Mouse (Mus musculus) heart, postnatal 0 days (tissue): ENCODE data around the gene Urb1. TPM values are rescaled to one million over a fixed set of nuclear protein-coding genes. Genes with fewer than 3 reads are reported as not detected.

Source experiments
- ATAC-seq: fragments of 200-750 bp; cut with Nextera tagmentation; 2 replicates; pipeline ENCODE4 v1.8.0; 2017; ENCODE audit warnings: low read depth, moderate number of reproducible peaks, moderate library complexity; ENCODE audit not compliant: insufficient read depth
- DNase-seq: peaks from one replicate; pipeline ENCODE4 v3.0.0-alpha.2; 2016; ENCODE audit warnings: low spot score
- H3K27ac ChIP-seq: fragments of 300-500 bp; sonication (generic); 2 replicates; pipeline ENCODE4 v1.5.1; 2014; ENCODE audit warnings: low read depth, mild to moderate bottlenecking
- H3K27me3 ChIP-seq: fragments of 300-500 bp; sonication (generic); 2 replicates; pipeline ENCODE4 v1.6.1; 2014; ENCODE audit warnings: low read length, mixed read lengths; ENCODE audit not compliant: control insufficient read depth, insufficient read depth
- H3K36me3 ChIP-seq: fragments of 300-500 bp; sonication (generic); replicated peaks from 2 replicates; pipeline ENCODE4 v1.6.1; 2014; ENCODE audit warnings: low read length, mixed read lengths; ENCODE audit not compliant: control insufficient read depth, insufficient read depth
- H3K4me1 ChIP-seq: fragments of 300-500 bp; sonication (generic); 2 replicates; pipeline ENCODE4 v1.6.1; 2014; ENCODE audit warnings: antibody characterized with exemption; ENCODE audit not compliant: control insufficient read depth, insufficient read depth
- H3K4me2 ChIP-seq: fragments of 300-500 bp; sonication (generic); 2 replicates; pipeline ENCODE4 v1.6.1; 2014; ENCODE audit warnings: low read depth, mild to moderate bottlenecking, low read length, moderate library complexity
- H3K4me3 ChIP-seq: fragments of 300-500 bp; sonication (generic); 2 replicates; pipeline ENCODE4 v1.5.1; 2014; ENCODE audit warnings: low read depth, low read length
- H3K9ac ChIP-seq: fragments of 300-500 bp; sonication (generic); replicated peaks from 2 replicates; pipeline ENCODE4 v1.6.1; 2014; ENCODE audit warnings: low read depth, low read length, mixed read lengths
- H3K9me3 ChIP-seq: fragments of 300-500 bp; sonication (generic); replicated peaks from 2 replicates; pipeline ENCODE4 v1.6.1; 2016; ENCODE audit warnings: low read length; ENCODE audit not compliant: control insufficient read depth
- CTCF ChIP-seq: IDR thresholded peaks from 2 replicates; pipeline ENCODE4 v1.5.1; 2016; ENCODE audit warnings: antibody characterized with exemption, control low read depth, low read depth
- EP300 ChIP-seq: IDR thresholded peaks from 2 replicates; pipeline ENCODE4 v1.6.1; 2016; ENCODE audit warnings: antibody characterized with exemption, low read depth
- WGBS: fragments of 180-500 bp; shearing (Covaris S2); extraction: QIAGEN DNeasy Blood & Tissue Kit; methylation state at CpG from one replicate; pipeline ENCODE4 v1.1.7; 2014; 5-methylcytosine and 5-hydroxymethylcytosine counted together
- polyA plus RNA-seq: library from polyadenylated mRNA; unstranded; fragments of >200 nt; fragmentation: Nextera tagmentation; extraction: Ambion mirVana; gene quantifications from 2 replicates; pipeline ENCODE4 v1.2.1, GENCODE M21; 2015
- total RNA-seq: library from RNA; depleted of rRNA; stranded (reverse); fragments of >200 nt; gene quantifications from 2 replicates; pipeline ENCODE4 v1.2.3, GENCODE M21; 2014; ENCODE audit warnings: low replicate concordance

The Urb1 gene
- total and polyA plus RNA-seq, 2 experiments from 2014 or later, result 3.0 to 8.7 TPM

DNA sequence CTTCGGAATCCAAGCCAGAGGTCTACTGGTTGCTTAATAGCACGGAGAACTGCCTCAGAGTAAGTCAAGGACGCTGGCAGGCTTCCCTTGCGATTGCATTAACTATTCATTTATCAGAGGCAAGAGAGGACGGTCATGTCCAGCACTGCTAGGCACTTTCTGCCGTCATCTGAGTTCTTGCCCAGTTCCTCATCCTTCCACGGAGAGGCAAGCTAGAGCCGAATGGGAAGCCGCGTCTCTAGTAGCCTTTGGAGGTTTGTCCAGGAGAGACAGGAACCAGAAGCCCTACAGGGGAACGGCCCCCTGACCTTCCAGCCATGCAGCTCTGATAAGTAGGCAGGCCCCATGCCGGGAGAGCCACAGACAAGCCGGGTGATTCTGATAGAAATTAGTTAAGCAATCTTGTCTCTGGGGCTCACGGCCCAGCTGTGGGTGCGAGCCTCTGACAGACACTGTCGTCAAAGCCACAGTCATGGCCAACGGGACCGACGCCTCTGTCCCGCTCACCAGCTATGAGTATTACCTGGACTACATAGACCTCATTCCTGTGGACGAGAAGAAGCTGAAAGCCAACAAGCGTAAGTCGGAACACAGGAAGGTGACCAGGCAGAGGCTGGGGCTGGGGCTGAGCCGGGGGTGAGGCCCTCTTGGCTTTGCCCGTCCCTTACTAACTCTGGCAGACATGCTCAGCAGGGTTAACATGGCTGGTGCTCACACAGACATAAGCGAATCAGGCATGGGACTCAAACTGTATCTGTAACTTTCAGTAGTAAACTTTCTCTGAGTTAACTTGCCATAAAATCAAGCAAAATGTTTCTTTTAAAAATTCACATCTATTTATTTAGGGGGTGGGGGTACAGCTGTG is 71.9 kb downstream of the Urb1 start, which contains the start of gene Mrap:
TSS of gene Mrap (plus strand) at position 116 of the 865 bp plus-strand sequence.
- H3K27ac ChIP-seq, result peak within 1 kb of the TSS; percentile 85
- peak within 1 kb of the TSS; percentile 67 for H3K4me2 ChIP-seq
- H3K27me3 ChIP-seq, result no peaks in the 10 kb centered on the region
- 0 out of 2 replicates have a peak, but pooled peaks cover 6% of the 10 kb centered on the region for H3K36me3 ChIP-seq
- 0 out of 2 replicates have a peak, but pooled peaks cover 3% of the 10 kb centered on the region for H3K4me1 ChIP-seq
- no peaks in the 10 kb centered on the region for H3K9me3 ChIP-seq
- DNase-seq (peak; percentile 94), ATAC-seq (peak; percentile 90)
- H3K9ac ChIP-seq, result peak within 1 kb of the TSS; percentile 56
- WGBS, result 16% methylated on average over 26 of the region's 26 CpGs
- peak; percentile 69 for TF ChIP-seq CTCF
- no peak for TF ChIP-seq EP300
- peak within 1 kb of the TSS; percentile 53 for H3K4me3 ChIP-seq

DNA sequence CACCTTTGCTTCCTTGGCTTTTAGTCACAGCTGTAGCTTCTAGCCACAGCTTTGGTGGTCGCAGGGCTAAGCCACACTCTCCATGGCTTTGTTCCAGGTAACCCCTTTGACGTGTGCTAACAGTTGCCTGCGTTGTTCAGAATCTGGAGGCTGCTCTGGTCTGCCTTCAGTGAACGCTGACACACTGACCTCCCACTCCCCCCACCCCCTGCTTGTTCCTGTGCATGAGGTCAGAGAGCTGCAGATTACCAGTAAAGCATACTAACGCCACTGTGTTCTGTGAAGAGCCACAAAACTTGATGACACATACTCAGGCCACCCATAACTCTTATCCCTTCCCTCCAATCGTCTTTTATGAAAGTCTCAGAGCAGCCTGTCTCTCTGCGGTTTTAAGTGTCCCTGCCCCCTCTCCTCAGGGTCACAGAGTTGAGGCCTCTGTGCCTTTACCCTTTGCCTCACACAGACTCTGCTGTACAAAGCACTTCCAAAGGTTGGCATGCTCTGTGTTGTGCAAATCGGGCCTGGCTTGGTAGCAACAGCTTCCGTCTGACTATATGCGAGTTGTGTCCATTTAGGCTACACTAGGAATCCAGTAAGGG is 73.4 kb downstream of the Urb1 start:
- no peak overlapping the region for H3K9ac ChIP-seq
- no peak overlapping the region for H3K4me2 ChIP-seq
- DNase-seq (no peak), ATAC-seq (no peak)
- H3K27ac ChIP-seq, result no peak overlapping the region
- 0 out of 2 replicates have a peak, but pooled peaks cover 3% of the 10 kb centered on the region for H3K4me1 ChIP-seq
- WGBS, result 42% methylated on average over 10 of the region's 10 CpGs
- H3K4me3 ChIP-seq, result no peak overlapping the region
- H3K9me3 ChIP-seq, result no peaks in the 10 kb centered on the region
- no peak for TF ChIP-seq CTCF
- TF ChIP-seq EP300, result no peak
- no peaks in the 10 kb centered on the region for H3K27me3 ChIP-seq
- no peaks in the 10 kb centered on the region for H3K36me3 ChIP-seq

DNA sequence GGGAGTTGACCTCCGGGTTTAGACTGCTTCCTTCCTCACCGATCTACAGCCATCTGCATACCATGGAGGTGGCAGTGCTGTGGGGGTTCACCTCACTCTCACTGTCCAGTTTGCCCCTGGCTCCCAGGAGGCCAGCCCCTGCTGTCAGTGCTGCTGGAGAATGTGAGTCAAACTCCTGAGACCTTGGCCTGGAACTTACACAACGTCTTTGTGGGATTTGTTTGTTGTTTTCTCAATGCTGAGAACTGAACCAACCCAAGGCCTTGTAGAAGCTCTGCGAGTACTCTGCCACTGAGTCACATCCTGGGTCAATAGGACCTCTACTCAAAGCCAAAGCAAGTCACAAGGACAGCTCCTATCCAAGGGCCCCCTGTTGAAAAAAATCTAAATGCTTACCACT is 74.6 kb downstream of the Urb1 start:
- Histone ChIP-seq H3K9ac (no peak overlapping the region), H3K4me2 (no peak overlapping the region), H3K36me3 (no peaks in the 10 kb centered on the region), H3K9me3 (0 out of 2 replicates have a peak, but pooled peaks cover 4% of the 10 kb centered on the region), H3K27me3 (no peaks in the 10 kb centered on the region), H3K4me1 (0 out of 2 replicates have a peak, but pooled peaks cover 3% of the 10 kb centered on the region), H3K4me3 (no peak overlapping the region), H3K27ac (no peak overlapping the region)
- 60% methylated on average over 4 of the region's 4 CpGs for WGBS
- no peak for TF ChIP-seq EP300
- no peak for TF ChIP-seq CTCF
- no peak for DNase-seq
- no peak for ATAC-seq

DNA sequence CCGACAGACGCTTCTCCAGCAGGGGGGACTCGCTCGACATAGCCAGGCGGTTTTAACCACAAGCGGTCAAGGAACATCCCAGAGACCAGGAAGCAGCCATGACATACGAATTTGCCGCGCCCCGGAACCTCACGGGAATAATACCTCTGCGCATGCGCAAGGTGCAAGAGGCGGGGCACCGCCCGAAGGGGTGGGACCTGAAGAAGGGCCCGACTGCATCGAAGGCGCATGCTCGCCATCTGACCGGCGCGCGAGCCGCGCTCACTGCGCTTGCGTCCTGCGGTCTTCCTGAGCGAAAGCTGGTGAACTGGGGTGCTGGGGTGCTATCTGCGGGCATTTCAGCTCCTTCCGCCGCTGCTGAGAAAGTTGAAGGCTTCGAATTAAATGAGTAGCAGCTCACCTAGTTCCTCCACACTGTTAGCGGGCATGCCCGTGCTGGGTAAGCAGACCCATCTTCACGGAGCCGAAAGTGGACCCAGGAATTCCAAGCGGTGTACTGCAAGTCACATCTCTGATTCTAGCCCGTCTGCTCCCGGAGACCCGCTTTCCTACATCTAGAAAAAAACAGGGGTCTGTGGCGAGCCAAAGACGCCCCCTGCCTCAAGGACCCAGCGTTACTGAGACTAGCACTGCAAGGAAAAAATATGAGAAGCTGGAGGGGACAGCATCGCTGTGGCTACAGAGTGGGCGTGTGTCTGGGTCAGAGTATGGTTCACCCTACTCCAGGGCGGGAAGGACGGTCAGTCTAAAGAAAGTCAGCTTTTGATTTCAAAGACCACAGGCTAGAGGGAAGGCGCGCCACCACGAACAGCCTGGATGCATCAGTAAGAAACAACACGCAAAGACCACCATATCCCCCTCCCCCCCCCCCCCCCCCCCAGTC is 82.7 kb downstream of the Urb1 start, which contains the start of gene Mis18a:
TSS of gene Mis18a (minus strand) at position 172 of the 883 bp plus-strand sequence.
- ATAC-seq (peak; percentile 96), DNase-seq (peak; percentile 95)
- H3K4me3 ChIP-seq, result peak within 1 kb of the TSS; percentile 68
- H3K27ac ChIP-seq, result peak within 1 kb of the TSS; percentile 58
- WGBS, result 3% methylated on average over 53 of the region's 53 CpGs
- no peaks in the 10 kb centered on the region for H3K27me3 ChIP-seq
- H3K9ac ChIP-seq, result peak within 1 kb of the TSS; percentile 67
- H3K9me3 ChIP-seq, result 0 out of 2 replicates have a peak, but pooled peaks cover 4% of the 10 kb centered on the region
- peaks cover 9% of the 10 kb centered on the region; the same call in 1 of the 2 replicates for H3K4me1 ChIP-seq
- no peak for TF ChIP-seq CTCF
- TF ChIP-seq EP300, result no peak
- peak within 1 kb of the TSS; percentile 99 for H3K4me2 ChIP-seq
- no peaks in the 10 kb centered on the region for H3K36me3 ChIP-seq
